Mouse (Mus musculus): ENCODE results near the gene Srrm1. TPM values are rescaled to one million over a fixed set of nuclear protein-coding genes. Genes with fewer than 3 reads are reported as not detected.
"Not testable (repeated sequence)": the region's sequence is repeated elsewhere in the genome, so short reads cannot be mapped to it uniquely, and the experiment has no call there.

Gene Srrm1
- total RNA-seq, 2 experiments from 2014 or later: 112 to 137 TPM

DNA sequence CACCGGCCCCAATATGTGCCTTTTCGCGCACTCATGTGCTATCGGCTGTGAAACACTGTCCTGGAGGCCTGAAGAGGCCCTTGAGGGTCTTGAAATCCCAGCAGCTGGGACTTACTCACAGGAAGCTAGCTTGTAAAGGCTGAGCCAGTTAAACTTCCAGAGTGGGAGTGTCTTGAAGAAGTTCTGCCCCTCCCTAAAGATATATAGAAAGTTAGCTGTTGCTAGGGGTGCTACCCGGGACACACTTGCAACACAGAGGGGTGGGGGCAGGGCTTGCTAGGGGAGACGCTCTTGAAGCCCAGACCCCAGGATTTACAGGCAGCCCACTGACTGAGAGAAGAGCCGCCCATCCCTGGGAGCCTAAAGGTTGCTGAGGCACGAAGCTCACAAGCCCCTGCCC lies 67.7 kb downstream of the Srrm1 start:
- DNase-seq (ENCODE audit: low spot score in 2 of 2): no peak
- intact Hi-C loops (cut with DNase I): no loop called here

DNA sequence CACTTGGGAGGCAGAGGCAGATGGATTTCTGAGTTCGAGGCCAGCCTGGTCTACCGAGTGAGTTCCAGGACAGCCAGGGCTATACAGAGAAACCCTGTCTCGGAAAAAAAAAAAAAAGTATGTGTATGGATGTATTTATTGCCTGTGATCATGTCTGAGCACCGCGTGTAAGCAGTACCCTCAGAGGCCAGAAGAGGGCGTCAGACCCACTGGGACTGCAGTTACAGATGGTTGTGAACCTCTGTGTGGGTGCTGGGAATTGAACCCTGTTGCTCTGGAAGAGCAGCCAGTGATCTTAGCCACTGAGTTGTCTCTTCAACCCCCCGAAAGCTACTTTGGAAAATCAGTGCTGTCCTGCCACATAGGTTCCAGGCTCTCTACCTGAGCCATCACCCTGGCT lies 69.2 kb downstream of the Srrm1 start:
- no peak for DNase-seq (ENCODE audit: low spot score in 2 of 2)
- intact Hi-C loops (cut with DNase I): no loop called here

- intact Hi-C loops (cut with DNase I): no loop called here
- DNase-seq (ENCODE audit: low spot score in 2 of 2): no peak
Observed at GRCm38 (mm10) chr4:135283417-135283816, 69.7 kb downstream of the Srrm1 start.

DNA sequence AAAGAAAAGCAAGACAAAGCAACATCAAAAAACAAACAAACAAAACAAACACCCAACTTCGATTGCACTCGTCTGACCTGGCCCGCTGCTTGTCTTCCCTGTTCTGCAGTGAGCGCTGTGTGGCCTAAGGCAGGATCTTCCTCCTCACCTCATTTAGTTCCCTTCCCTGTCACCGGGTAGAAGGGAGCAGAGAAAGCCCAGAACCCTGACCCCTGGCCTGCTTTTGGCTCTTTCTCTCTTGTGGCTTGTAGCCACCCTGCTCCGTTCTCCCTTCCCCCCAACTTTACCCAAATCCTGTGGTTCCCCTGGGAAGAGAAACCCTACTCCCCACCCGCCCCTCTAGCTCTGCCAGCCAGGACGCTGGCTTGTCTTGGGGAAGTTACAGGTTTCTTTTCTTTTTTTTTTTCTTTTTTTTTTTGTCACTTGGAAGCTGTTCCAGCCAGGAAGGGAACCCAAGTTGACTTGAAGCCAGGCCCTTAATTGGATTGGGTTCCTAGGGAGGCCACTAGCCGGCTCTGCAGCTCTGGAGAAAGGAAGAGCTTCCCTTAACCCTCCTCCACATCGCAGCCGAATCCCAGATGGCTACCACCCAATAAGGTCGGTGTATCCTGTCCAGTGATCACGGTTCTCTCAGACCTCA lies 70.3 kb downstream of the Srrm1 start:
- no peak for DNase-seq (ENCODE audit: low spot score in 2 of 2)
- intact Hi-C loops (cut with DNase I): no loop called here

- intact Hi-C loops (cut with DNase I); DNase-seq (ENCODE audit: low spot score in 2 of 2): not testable (repeated sequence)
Observed at GRCm38 (mm10) chr4:135280016-135280415, 73.1 kb downstream of the Srrm1 start.

DNA sequence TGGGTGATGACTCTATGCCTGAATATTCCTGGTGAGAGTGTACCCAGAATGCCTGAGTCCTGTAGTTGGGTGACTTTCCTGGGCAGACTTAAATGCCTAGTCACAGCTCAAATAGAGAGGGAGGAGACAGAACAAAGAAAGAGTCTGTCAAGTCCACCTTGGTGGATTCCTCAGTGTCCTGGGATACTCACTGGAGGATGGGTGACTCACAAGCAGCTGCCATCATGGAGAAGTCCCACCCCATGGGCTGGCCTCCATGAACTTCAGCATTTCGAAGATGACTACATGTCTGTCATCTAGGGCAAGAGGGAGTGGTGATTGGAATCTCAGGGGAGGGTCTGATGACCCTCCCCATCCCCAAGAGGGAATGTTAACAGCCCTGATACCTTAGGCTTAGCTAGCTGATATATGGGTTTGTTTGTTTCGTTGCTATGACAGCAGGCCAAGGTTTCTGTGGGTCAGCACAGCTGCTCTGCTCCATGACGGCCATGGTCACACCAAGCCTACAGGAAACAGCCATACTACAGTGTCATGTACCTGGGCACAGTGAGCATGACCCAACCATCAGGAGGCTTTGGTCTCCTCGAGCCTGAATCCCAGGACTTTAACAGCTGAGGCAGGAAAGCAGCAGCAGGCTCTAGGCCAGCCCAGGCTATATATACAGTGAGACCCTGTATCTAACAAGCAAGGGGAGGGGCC lies 76.3 kb downstream of the Srrm1 start:
- intact Hi-C loops (cut with DNase I): no loop called here
- no peak for DNase-seq (ENCODE audit: low spot score in 2 of 2)

DNA sequence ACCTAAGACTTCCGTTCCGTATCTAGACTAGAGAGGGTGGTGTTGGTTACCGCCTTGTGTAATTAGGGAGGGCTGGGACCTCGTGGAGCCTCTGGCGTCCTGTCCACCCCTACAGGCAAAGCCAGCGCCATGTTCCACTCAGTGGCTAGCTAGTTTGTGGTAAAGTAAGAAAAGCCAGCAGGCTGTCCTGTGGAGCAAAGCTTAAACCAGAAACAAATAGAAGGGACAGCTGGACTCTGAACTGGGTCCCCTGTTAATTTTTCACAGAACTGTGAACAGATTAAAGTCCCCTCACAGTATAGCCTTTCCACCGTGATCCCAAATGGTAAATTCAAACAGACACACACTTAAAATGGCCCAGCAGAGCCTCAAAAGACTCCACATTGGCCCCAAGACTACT lies 78.4 kb downstream of the Srrm1 start:
- intact Hi-C loops (cut with DNase I): loop anchor here (5.0 kb wide), 1 partner anchor 52 kb away; no protein-coding TSS in a partner anchor

GRCm38 (mm10) chr4:135273307-135273682 lies 79.8 kb downstream of the Srrm1 start:
- DNase-seq (ENCODE audit: low spot score in 2 of 2): no peak
- intact Hi-C loops (cut with DNase I): loop anchor here (5.0 kb wide), 1 partner anchor 51 kb away; no protein-coding TSS in a partner anchor

More for the DNA sequence above, 78.4 kb downstream of the Srrm1 start:
- DNase-seq (ENCODE audit: low spot score in 2 of 2): no peak

DNA sequence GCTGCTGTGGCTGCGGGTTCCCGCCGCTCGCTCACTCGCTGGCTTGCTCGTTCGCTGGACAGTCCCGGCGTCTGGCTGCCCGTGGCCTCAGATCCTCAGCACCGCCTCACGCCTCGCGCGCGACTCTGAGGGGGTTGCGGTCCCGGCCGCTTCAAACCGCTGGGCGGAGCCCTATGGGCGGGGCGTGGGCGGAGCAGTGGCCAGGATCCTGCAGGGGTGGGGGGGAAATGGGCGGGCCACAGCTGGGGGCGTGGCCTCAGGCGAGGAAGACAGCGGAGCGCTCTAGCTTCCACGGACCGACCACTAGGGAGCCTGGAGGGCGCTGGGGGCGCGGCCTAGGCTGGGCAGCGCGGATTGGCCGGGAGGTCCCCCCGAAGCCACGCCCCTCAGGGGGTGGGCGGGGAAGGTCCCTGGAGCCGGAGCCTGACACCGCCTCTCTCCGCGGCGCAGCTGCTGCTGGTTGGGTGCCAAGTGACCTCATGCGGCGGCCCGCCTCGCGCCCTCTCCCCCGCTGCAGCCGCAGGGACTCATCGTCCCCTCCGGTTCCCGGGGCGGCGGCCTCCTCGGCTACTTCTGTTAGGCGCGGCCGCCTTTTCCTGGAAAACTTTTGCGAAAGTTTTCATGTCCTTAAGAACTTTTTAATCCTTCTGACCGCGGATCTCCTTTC lies 80.3 kb downstream of the Srrm1 start, which contains the start of gene Clic4:
Clic4 (minus strand) TSS at position 175 of the 667 bp plus-strand sequence.
- peak; percentile 95 to 96 for DNase-seq (ENCODE audit: low spot score in 2 of 2)
- intact Hi-C loops (cut with DNase I): loop anchor here (1.0 to 5.0 kb wide), 2 partner anchors 46 to 50 kb away; no protein-coding TSS in a partner anchor

DNA sequence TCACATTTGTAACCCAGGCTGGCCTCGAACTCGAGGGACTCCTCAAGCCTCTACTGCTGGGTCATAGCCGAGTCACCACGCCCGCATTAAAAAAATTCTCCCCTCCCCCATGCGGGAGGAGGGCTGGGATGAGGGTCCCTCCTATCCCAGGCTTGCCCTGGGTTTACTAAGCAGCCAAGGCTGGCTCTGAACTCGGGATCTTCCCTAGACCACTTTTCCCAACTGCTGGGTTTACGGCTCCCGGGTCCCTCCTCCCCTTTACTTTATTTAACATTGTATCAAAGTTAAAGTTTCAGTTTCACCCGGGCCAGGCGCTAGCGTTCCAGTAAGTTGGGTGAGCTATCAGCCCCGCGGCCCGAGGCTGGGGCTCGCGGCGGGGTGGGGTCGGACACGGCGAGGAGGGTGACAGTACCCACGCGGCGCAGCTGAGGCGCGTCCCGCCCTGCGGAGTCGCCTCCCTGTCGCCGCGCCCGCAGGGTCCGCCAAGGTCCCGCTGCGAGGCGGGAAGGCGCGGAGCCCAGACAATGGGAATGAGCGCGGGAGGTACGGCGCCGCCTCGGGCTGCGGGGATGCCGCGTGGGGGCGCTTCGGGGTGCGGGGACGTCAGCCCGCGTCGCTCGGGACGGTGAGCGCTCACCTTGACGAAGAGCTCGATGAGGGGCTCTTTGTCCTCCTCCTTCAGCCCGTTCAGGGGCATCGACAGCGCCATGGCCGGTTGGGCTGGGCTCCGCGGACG lies 81.1 kb downstream of the Srrm1 start:
- peak in 1 of 2 experiments; percentile 11 for DNase-seq (ENCODE audit: low spot score in 2 of 2)
- intact Hi-C loops (cut with DNase I): loop anchor here (1.0 to 5.0 kb wide), 2 partner anchors 46 to 50 kb away; no protein-coding TSS in a partner anchor

DNA sequence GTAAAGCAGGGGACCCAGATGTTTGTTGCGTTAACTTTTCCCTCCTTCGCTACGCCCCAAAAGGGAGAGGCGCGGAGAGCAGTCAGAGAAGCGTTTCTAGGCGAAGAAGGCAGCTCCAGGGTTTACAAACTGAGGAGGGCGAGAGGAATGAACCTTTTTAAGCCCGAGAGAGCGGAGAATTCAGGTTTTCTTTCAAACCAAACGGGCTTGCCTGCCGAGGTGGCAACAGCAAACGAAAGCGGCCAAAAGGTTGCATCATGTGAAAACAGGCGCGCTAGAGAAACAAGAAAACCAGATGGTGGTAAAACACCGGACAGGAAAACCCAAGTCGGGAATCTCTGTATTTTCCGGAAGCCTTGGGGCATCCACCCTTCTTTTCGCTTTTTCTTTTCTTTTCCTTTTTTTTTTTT lies 81.7 kb downstream of the Srrm1 start:
- intact Hi-C loops (cut with DNase I): loop anchor here (5.0 kb wide), 1 partner anchor 49 kb away; no protein-coding TSS in a partner anchor
- DNase-seq (ENCODE audit: low spot score in 2 of 2): no peak

Other genes starting within 250 kb of the Srrm1 start
- gene Runx3, start 232.7 kb downstream of the Srrm1 start, total RNA-seq (2021): not detected
- gene Clic4, start 80.5 kb downstream of the Srrm1 start, total RNA-seq (2021): 10 to 100 TPM; 31.2 to 32.0 TPM
- gene Ncmap, start 44.9 kb upstream of the Srrm1 start, total RNA-seq (2021): under 1 TPM in 1 of 2 experiments, not detected in 1; 0.91 TPM
- 10 to 100 TPM; 34.7 to 36.8 TPM for gene Rcan3, start 80.5 kb upstream of the Srrm1 start, total RNA-seq (2021)
- 1 to 10 TPM in 1 of 2 experiments, under 1 TPM in 1; 0.81 to 1.1 TPM for gene Stpg1, start 141.5 kb upstream of the Srrm1 start, total RNA-seq (2021)
- gene Nipal3, start 141.7 kb upstream of the Srrm1 start, total RNA-seq (2021): 100 to 1,000 TPM; 111 to 118 TPM
- 1 to 10 TPM in 1 of 2 experiments, under 1 TPM in 1; 0.95 to 1.4 TPM for gene Grhl3, start 220.3 kb upstream of the Srrm1 start, total RNA-seq (2021)